Mouse (Mus musculus): ENCODE data around the gene Evi2b. TPM values are rescaled to one million over a fixed set of nuclear protein-coding genes. Genes with fewer than 3 reads are reported as not detected.

Evi2b gene
- polyA plus RNA-seq (2012; ENCODE audit: insufficient read depth, insufficient read length, missing spikeins): 333 and 359 TPM in 2 replicates

GRCm38 (mm10) chr11:79523560-79524309 is at the start of gene Evi2b:
Evi2b (minus strand) TSS chr11:79523762.
- H3K4me3 ChIP-seq (ENCODE audit: insufficient read depth, low read length): peak within 1 kb of the TSS; percentile 57
- TF ChIP-seq POLR2A (IDR thresholded peaks at IDR 0.05; ENCODE audit: borderline replicate concordance, low read depth, low read length) (no peak), CTCF (IDR thresholded peaks at IDR 0.05; ENCODE audit: low read depth, low read length) (no peak)
- H3K4me1 ChIP-seq (ENCODE audit: control insufficient read depth, insufficient read depth, low read length): peaks cover 32% of the 10 kb centered on the region
- H3K27ac ChIP-seq (ENCODE audit: insufficient read depth, low read depth, low read length): peak within 1 kb of the TSS; percentile 91

- H3K4me3 ChIP-seq (ENCODE audit: insufficient read depth, low read length): no peak overlapping the region
- no peak overlapping the region for H3K27ac ChIP-seq (ENCODE audit: insufficient read depth, low read depth, low read length)
- H3K4me1 ChIP-seq (ENCODE audit: control insufficient read depth, insufficient read depth, low read length): peaks cover 9% of the 10 kb centered on the region
- no peak for TF ChIP-seq CTCF (IDR thresholded peaks at IDR 0.05; ENCODE audit: low read depth, low read length)
Observed at GRCm38 (mm10) chr11:79570319-79570718, 46.8 kb upstream of the Evi2b start.

GRCm38 (mm10) chr11:79568197-79568911 is 44.8 kb upstream of the Evi2b start:
- Histone ChIP-seq H3K4me3 (ENCODE audit: insufficient read depth, low read length) (no peak overlapping the region), H3K27ac (ENCODE audit: insufficient read depth, low read depth, low read length) (no peak overlapping the region), H3K4me1 (ENCODE audit: control insufficient read depth, insufficient read depth, low read length) (peaks cover 5% of the 10 kb centered on the region; the same call in 1 of the 2 replicates)
- no peak for TF ChIP-seq CTCF (IDR thresholded peaks at IDR 0.05; ENCODE audit: low read depth, low read length)
- no peak for TF ChIP-seq POLR2A (IDR thresholded peaks at IDR 0.05; ENCODE audit: borderline replicate concordance, low read depth, low read length)

GRCm38 (mm10) chr11:79566947-79567346 is 43.4 kb upstream of the Evi2b start:
- no peak overlapping the region for H3K27ac ChIP-seq (ENCODE audit: insufficient read depth, low read depth, low read length)
- TF ChIP-seq POLR2A (IDR thresholded peaks at IDR 0.05; ENCODE audit: borderline replicate concordance, low read depth, low read length) (no peak), CTCF (IDR thresholded peaks at IDR 0.05; ENCODE audit: low read depth, low read length) (no peak)
- peaks cover 5% of the 10 kb centered on the region; the same call in 1 of the 2 replicates for H3K4me1 ChIP-seq (ENCODE audit: control insufficient read depth, insufficient read depth, low read length)
- H3K4me3 ChIP-seq (ENCODE audit: insufficient read depth, low read length): no peak overlapping the region

GRCm38 (mm10) chr11:79563493-79563892 is 39.9 kb upstream of the Evi2b start:
- Histone ChIP-seq H3K4me3 (ENCODE audit: insufficient read depth, low read length) (no peak overlapping the region), H3K4me1 (ENCODE audit: control insufficient read depth, insufficient read depth, low read length) (no peaks in the 10 kb centered on the region), H3K27ac (ENCODE audit: insufficient read depth, low read depth, low read length) (no peak overlapping the region)
- no peak for TF ChIP-seq CTCF (IDR thresholded peaks at IDR 0.05; ENCODE audit: low read depth, low read length)
- TF ChIP-seq POLR2A (IDR thresholded peaks at IDR 0.05; ENCODE audit: borderline replicate concordance, low read depth, low read length): no peak

- Histone ChIP-seq H3K4me1 (ENCODE audit: control insufficient read depth, insufficient read depth, low read length) (no peaks in the 10 kb centered on the region), H3K27ac (ENCODE audit: insufficient read depth, low read depth, low read length) (no peak overlapping the region), H3K4me3 (ENCODE audit: insufficient read depth, low read length) (no peak overlapping the region)
- TF ChIP-seq POLR2A (IDR thresholded peaks at IDR 0.05; ENCODE audit: borderline replicate concordance, low read depth, low read length): no peak
- TF ChIP-seq CTCF (IDR thresholded peaks at IDR 0.05; ENCODE audit: low read depth, low read length): no peak
Observed at GRCm38 (mm10) chr11:79560536-79560935, 37.0 kb upstream of the Evi2b start.

GRCm38 (mm10) chr11:79552622-79553021 is 29.1 kb upstream of the Evi2b start:
- TF ChIP-seq POLR2A (IDR thresholded peaks at IDR 0.05; ENCODE audit: borderline replicate concordance, low read depth, low read length): no peak
- TF ChIP-seq CTCF (IDR thresholded peaks at IDR 0.05; ENCODE audit: low read depth, low read length): no peak
- H3K27ac ChIP-seq (ENCODE audit: insufficient read depth, low read depth, low read length): no peak overlapping the region
- H3K4me3 ChIP-seq (ENCODE audit: insufficient read depth, low read length): no peak overlapping the region
- H3K4me1 ChIP-seq (ENCODE audit: control insufficient read depth, insufficient read depth, low read length): no peaks in the 10 kb centered on the region

GRCm38 (mm10) chr11:79536293-79536692 is 12.7 kb upstream of the Evi2b start:
- TF ChIP-seq POLR2A (IDR thresholded peaks at IDR 0.05; ENCODE audit: borderline replicate concordance, low read depth, low read length) (no peak), CTCF (IDR thresholded peaks at IDR 0.05; ENCODE audit: low read depth, low read length) (no peak)
- Histone ChIP-seq H3K4me1 (ENCODE audit: control insufficient read depth, insufficient read depth, low read length) (peaks cover 32% of the 10 kb centered on the region), H3K27ac (ENCODE audit: insufficient read depth, low read depth, low read length) (no peak overlapping the region), H3K4me3 (ENCODE audit: insufficient read depth, low read length) (no peak overlapping the region)

- Histone ChIP-seq H3K27ac (ENCODE audit: insufficient read depth, low read depth, low read length) (no peak overlapping the region), H3K4me3 (ENCODE audit: insufficient read depth, low read length) (no peak overlapping the region), H3K4me1 (ENCODE audit: control insufficient read depth, insufficient read depth, low read length) (peaks cover 39% of the 10 kb centered on the region)
- no peak for TF ChIP-seq CTCF (IDR thresholded peaks at IDR 0.05; ENCODE audit: low read depth, low read length)
- TF ChIP-seq POLR2A (IDR thresholded peaks at IDR 0.05; ENCODE audit: borderline replicate concordance, low read depth, low read length): no peak
Observed at GRCm38 (mm10) chr11:79535554-79535953, 12.0 kb upstream of the Evi2b start.
